Mouse (Mus musculus): ENCODE results near the gene Lgals7. TPM values are rescaled to one million over a fixed set of nuclear protein-coding genes. Genes with fewer than 3 reads are reported as not detected.

The Lgals7 gene
- polyA plus RNA-seq, 1 experiment, result 1.9 TPM

DNA sequence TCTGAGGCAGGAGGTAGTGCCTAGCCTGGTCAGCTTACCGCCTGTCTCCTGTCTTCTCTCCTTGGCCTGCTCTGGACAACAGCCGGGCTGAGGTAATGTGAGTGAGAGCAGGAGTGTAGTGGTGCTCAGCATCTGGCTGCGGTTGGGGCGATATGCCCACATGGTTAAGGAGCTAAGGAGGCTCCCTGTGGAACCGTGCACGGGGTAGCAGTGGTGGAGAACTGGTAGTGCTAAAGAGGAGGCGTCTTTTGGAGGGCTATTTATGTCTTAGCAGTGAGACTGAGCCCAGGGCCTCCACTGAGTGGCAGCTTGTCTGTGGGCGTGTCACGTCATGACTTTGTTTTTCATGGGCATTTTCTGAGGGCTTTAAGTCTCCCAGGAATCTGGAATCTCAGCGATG is 40.1 kb downstream of the Lgals7 start:
- WGBS, result 86% methylated on average over 10 of the region's 10 CpGs
- DNase-seq (ENCODE audit: low read depth, low spot score), result no peak

DNA sequence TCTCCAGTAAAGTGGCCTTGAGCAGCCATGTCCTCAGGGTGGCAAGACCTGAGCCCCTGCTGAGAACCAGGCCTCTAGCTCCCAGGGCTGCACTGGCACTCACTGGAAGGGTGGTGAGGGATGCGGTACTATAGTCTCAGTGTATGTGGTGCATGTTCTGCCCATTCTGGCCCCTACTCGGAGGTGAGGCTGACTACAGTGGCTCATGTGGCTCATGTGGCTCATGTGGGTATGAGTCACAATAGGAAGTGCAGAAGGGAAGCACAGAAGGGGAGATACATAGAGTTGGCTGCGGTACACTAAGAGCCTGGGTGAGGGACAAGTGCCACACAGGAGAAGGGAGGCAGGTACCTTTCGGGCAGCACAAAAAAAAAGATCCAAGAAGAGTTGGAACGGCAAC is 43.5 kb downstream of the Lgals7 start:
- 94% methylated on average over 5 of the region's 5 CpGs for WGBS
- DNase-seq (ENCODE audit: low read depth, low spot score), result no peak

DNA sequence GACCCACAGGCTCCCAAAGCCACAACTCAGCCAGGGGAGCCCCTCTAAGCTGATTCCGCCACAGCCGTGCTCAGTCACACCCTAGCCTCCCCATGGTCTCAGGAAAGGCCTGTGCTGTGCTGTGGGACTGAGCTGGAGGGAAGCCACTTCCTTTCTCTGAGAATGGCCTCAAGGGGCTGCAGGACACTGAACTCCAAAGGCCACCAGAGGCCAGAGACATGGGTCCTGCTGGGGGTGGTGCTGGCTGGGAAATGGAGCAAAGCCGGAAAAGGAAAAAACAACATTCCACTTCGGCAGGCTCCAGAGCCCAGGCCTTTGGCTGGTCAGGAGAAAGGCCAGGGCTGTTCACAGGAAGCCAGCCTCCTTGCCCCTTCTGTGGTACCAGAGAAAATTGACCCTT is 48.0 kb downstream of the Lgals7 start:
- WGBS, result 73% methylated on average over 4 of the region's 4 CpGs
- no peak for DNase-seq (ENCODE audit: low read depth, low spot score)

DNA sequence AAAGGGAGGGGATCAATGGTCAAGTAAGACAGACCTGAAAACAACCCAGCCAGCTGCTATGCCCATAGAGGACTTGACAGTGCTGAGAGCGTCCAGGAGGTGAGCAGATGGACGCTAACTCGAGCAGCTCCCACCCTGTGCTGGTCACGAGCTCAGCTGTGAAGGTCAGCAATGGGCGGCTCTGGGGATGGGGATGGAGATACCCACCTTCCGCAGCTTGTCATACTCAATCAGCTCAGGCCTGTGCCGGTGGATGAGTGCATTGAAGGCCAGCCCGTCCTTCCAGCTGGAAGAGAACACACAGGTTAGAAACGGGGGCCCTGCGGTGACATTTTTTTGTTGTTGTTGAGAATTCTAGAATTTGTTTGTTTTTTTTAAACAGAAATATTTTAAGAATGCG is 49.5 kb downstream of the Lgals7 start:
- no peak for DNase-seq (ENCODE audit: low read depth, low spot score)
- WGBS, result 79% methylated on average over 11 of the region's 11 CpGs

Other genes with a start within 250 kb of the Lgals7 start
- not detected in 2 replicates for gene Acp7, start 232.5 kb upstream of the Lgals7 start, polyA plus RNA-seq (2012; rRNA removed)
- gene Fbxo27, start 171.0 kb upstream of the Lgals7 start, polyA plus RNA-seq (2012; rRNA removed), result 1.6 and 1.8 TPM in 2 replicates
- gene Fbxo17, start 147.0 kb upstream of the Lgals7 start, polyA plus RNA-seq (2012; rRNA removed), result 0.89 TPM in 2 replicates
- gene Mrps12, start 122.0 kb upstream of the Lgals7 start, polyA plus RNA-seq (2012; rRNA removed), result 67.1 and 70.6 TPM in 2 replicates
- gene Sars2, start 121.9 kb upstream of the Lgals7 start, polyA plus RNA-seq (2012; rRNA removed), result 25.0 and 27.4 TPM in 2 replicates
- not detected in 2 replicates for gene Ccer2, start 107.7 kb upstream of the Lgals7 start, polyA plus RNA-seq (2012; rRNA removed)
- gene Sirt2, start 97.1 kb upstream of the Lgals7 start, polyA plus RNA-seq (2012; rRNA removed), result 40.2 and 53.9 TPM in 2 replicates
- gene Nfkbib, start 96.3 kb upstream of the Lgals7 start, polyA plus RNA-seq (2012; rRNA removed), result 56.7 and 72.9 TPM in 2 replicates
- 6.4 and 7.5 TPM in 2 replicates for gene Rinl, start 74.9 kb upstream of the Lgals7 start, polyA plus RNA-seq (2012; rRNA removed)
- 273 and 275 TPM in 2 replicates for gene Hnrnpl, start 55.3 kb upstream of the Lgals7 start, polyA plus RNA-seq (2012; rRNA removed)
- 244 and 306 TPM in 2 replicates for gene Ech1, start 38.6 kb upstream of the Lgals7 start, polyA plus RNA-seq (2012; rRNA removed)
- 4,043 and 4,779 TPM in 2 replicates for gene Lgals4, start 30.0 kb upstream of the Lgals7 start, polyA plus RNA-seq (2012; rRNA removed)
- 0.14 and 0.22 TPM in 2 replicates for gene Capn12, start 17.6 kb downstream of the Lgals7 start, polyA plus RNA-seq (2012; rRNA removed)
- gene Actn4, start 98.5 kb downstream of the Lgals7 start, polyA plus RNA-seq (2012; rRNA removed), result 542 and 776 TPM in 2 replicates
- gene Eif3k, start 118.0 kb downstream of the Lgals7 start, polyA plus RNA-seq (2012; rRNA removed), result 281 and 323 TPM in 2 replicates
- 21.4 and 27.4 TPM in 2 replicates for gene Map4k1, start 118.2 kb downstream of the Lgals7 start, polyA plus RNA-seq (2012; rRNA removed)

All from large intestine, adult 2 months (tissue).